ENCODE assay signal across 10 mouse cellular contexts in the genomic region with DNA sequence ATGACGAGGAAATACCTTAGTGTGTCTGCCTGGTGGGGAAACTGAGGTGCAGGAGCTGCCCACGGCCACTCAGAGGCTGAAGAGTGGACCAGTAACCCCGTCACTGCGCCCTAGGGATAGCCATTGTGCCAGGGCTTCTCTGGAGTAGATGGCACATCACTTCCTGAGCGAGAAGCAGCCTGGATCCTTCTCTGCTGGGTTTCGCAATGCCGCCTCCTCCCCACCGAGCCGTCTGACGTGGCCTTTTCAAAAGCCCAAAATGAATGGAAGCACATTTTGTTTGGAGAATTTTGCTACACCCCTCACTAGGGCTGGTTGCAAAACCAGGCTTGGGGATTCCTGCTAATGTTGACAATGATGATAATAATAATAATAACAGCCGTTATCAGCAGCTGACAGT. TPM values are rescaled to one million over a fixed set of nuclear protein-coding genes. Genes with fewer than 3 reads are reported as not detected.
DNase-seq lines count a peak whose midpoint lies in the region; TF ChIP-seq lines count a peak whose summit lies in the region.
"Had no signal": no experiment of that assay in that cellular context is flagged by ENCODE, and none has a peak within 500 bp of the region (broad histone marks: within the 10 kb centered on the region; RNA-seq: fewer than 3 reads in every experiment).

No protein-coding gene starts in this region.

- H3K4me1 ChIP-seq in heart, adult 2 months (ENCODE audit: control insufficient read depth, insufficient read depth, low read length): peaks cover 3% of the 10 kb centered on the region

- H3K27me3 ChIP-seq in heart, adult 2 months (ENCODE audit: control insufficient read depth, insufficient read depth, low read length): peaks cover 8% of the 10 kb centered on the region

- intact Hi-C loops in heart, adult 2 months (cut with DNase I): no loop called here
- intact Hi-C loops in heart, postnatal 25 days (cut with DNase I): no loop called here

- H3K36me3 ChIP-seq in heart, adult 2 months (ENCODE audit: control insufficient read depth, insufficient read depth, low read length): no peaks in the 10 kb centered on the region

- 52% methylated on average over 11 of the region's 11 CpGs for WGBS in heart, adult 2 months

- H3K27ac ChIP-seq in heart, adult 2 months: no peak overlapping the region

- H3K9ac ChIP-seq in heart, adult 2 months (ENCODE audit: low read depth, low read length): no peak overlapping the region

- TF ChIP-seq EP300 in heart, adult 2 months (IDR thresholded peaks at IDR 0.05; ENCODE audit: insufficient read depth, low read depth, low read length): no peak

- peak; percentile 53 to 58 for DNase-seq in heart, adult 2 months
- DNase-seq in heart, postnatal 25 days (ENCODE audit: low spot score): no peak
- DNase-seq in urinary bladder, postnatal 25 days (ENCODE audit: low spot score): peak; percentile 29
- DNase-seq in urinary bladder, postnatal 4 days (ENCODE audit: low spot score in 2 of 2): no peak
- DNase-seq in layer of hippocampus, postnatal 36 days: peak; percentile 74 to 76
- DNase-seq in thymus, adult 18-20 months: no peak
- DNase-seq in c-Kit-positive CD71-positive TER-119-positive erythroid progenitor cells, embryonic 14.5 days (ENCODE audit: low spot score): no peak
- no peak for DNase-seq in thymus, postnatal 25 days
- DNase-seq: cerebellum, adult 11-12 months; kidney, adult 8-10 months had no signal

- no peak for TF ChIP-seq CTCF in heart, adult 2 months (IDR thresholded peaks at IDR 0.05)

- H3K79me2 ChIP-seq in heart, adult 2 months (replicated peaks; ENCODE audit: control insufficient read depth, insufficient read depth, low read length): no peaks in the 10 kb centered on the region

- TF ChIP-seq POLR2A in heart, adult 2 months (IDR thresholded peaks at IDR 0.05; ENCODE audit: insufficient read depth, low read depth, low read length): no peak

- no peak overlapping the region for H3K4me3 ChIP-seq in heart, adult 2 months

RNA-seq across cellular contexts. Expression of a gene that starts 4.0 kb away (rescaled TPM):
- 10 to 100 TPM; 31.3 to 32.5 TPM for total RNA-seq in heart, adult 2 months (2021)
- polyA plus RNA-seq in heart, adult 2 months (2012; rRNA removed): 61.0 and 61.5 TPM in 2 replicates
- total RNA-seq in heart, postnatal 25 days (2021): 10 to 100 TPM; 30.1 to 41.8 TPM
- 100 to 1,000 TPM; 197 to 198 TPM for total RNA-seq in layer of hippocampus, postnatal 36 days (2021)

Comparison
In these comparisons a context has a peak if more than half of its experiments do, and no peak if none do; other contexts are left out.
1. DNase-seq: peak in heart, adult 2 months (2 of 2), urinary bladder, postnatal 25 days (single experiment) and layer of hippocampus, postnatal 36 days (2 of 2); none in heart, postnatal 25 days (single experiment), urinary bladder, postnatal 4 days (0 of 2), thymus, adult 18-20 months (0 of 2), c-Kit-positive CD71-positive TER-119-positive erythroid progenitor cells, embryonic 14.5 days (single experiment) and thymus, postnatal 25 days (single experiment).
2. RNA of a gene that starts 4.0 kb away (total RNA-seq): 197 to 198 TPM in layer of hippocampus, postnatal 36 days; 30.1 to 41.8 TPM in heart, postnatal 25 days and 31.3 to 32.5 TPM in heart, adult 2 months; every median in the first group is over 4 times any median in the second.